Mouse (Mus musculus) olfactory bulb, adult 2 months (tissue): ENCODE results near the gene Rps19.

Experiments
- CTCF ChIP-seq: fragments of 200-500 bp; IDR thresholded peaks from 2 replicates; pipeline ENCODE4 v1.5.1; 2012; ENCODE audit warnings: low read depth, mild to moderate bottlenecking, low read length, moderate library complexity; ENCODE audit not compliant: insufficient read depth
- POLR2A ChIP-seq: fragments of 200-500 bp; IDR thresholded peaks from 2 replicates; pipeline ENCODE4 v1.6.1; 2012; ENCODE audit warnings: mild to moderate bottlenecking, low read depth, low read length, moderate library complexity; ENCODE audit not compliant: insufficient read depth

DNA sequence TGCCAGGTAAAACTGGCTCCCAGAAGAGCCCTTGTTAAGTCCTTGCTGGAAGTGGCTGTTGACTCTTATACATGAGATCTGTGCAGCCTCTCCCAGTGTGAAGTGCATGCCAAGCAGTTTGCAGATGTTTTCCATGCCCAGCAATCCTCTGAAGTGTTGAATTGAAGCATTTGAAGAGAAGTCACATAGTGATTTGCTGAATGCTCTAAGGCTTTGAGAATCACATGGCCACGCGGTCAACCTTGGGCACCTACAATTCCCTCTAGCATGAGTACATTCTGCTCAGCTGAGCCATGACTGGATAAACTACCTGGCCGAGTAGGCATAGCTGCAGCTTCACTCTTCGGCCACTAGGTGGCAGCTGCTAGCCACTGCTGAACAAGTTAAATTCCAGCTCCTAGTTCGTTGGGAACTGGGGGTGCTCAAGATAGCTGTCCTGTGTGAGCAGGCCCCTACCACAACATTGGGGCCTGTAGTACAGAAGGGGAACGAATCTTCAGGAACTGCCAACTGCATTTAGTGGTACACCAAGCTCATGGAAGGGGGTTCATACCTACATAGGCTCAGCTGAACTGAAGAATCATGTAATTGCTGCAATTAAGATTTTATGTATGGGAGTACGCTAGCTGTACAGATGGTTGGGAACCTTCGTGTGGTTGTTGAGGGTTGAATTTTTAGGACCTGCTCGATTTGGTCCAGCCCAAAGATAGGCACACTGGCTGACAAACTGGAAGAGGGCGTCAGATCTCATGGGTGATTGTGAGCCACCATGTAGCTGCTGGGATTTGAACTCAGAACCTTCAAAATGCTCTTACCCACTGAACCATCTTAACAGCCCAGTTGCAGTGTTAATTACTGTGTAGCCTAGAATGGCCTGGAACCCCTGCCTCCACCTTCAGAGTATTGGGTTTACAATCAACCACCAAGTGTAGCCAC is 6.4 kb downstream of the Rps19 start:
- TF ChIP-seq CTCF, result peak; percentile 57; the same call in 1 of the 2 replicates
- no peak for TF ChIP-seq POLR2A
